In genomic region chrX:153499294-153500046, GRCm38 (mm10) we compare ENCODE assay signal across 10 mouse cellular contexts. TPM values are rescaled to one million over a fixed set of nuclear protein-coding genes. Genes with fewer than 3 reads are reported as not detected.
A peak's percentile ranks its signal among the peaks of the same experiment; 100 is the strongest.
DNase-seq lines count a peak whose midpoint lies in the region; ATAC-seq and TF ChIP-seq lines count a peak whose summit lies in the region.
"Had no signal": no experiment of that assay in that cellular context is flagged by ENCODE, and none has a peak within 500 bp of the region (broad histone marks: within the 10 kb centered on the region; RNA-seq: fewer than 3 reads in every experiment).

No protein-coding gene starts in this region.

- 0 out of 2 replicates have a peak overlapping the region, but pooled peaks have one; percentile 7 for H3K9ac ChIP-seq in intestine, postnatal 0 days (ENCODE audit: low read depth, low read length)
- no peak overlapping the region for H3K9ac ChIP-seq in liver, embryonic 14.5 days (replicated peaks)

- no peaks in the 10 kb centered on the region for H3K36me3 ChIP-seq in intestine, postnatal 0 days (ENCODE audit: control insufficient read depth, insufficient read depth)
- no peaks in the 10 kb centered on the region for H3K36me3 ChIP-seq in liver, embryonic 14.5 days (replicated peaks; ENCODE audit: control insufficient read depth, insufficient read depth, low read depth)

- WGBS in intestine, postnatal 0 days: 30% methylated on average over 32 of the region's 32 CpGs
- 44% methylated on average over 31 of the region's 32 CpGs for WGBS in liver, embryonic 14.5 days (ENCODE audit: insufficient replicate concordance)

- H3K4me1 ChIP-seq in brown adipose tissue, adult 24 weeks (ENCODE audit: control insufficient read depth, insufficient read depth, insufficient read length, low read length): peaks cover 4% of the 10 kb centered on the region; the same call in 1 of the 2 replicates
- no peaks in the 10 kb centered on the region for H3K4me1 ChIP-seq in intestine, postnatal 0 days (replicated peaks; ENCODE audit: control insufficient read depth, insufficient read depth, low read length)
- no peaks in the 10 kb centered on the region for H3K4me1 ChIP-seq in liver, embryonic 14.5 days (replicated peaks; ENCODE audit: control insufficient read depth in 2 of 2, insufficient read depth in 2 of 2, low read length in 1 of 2)

- no peak for TF ChIP-seq EP300 in liver, embryonic 14.5 days (IDR thresholded peaks at IDR 0.05; ENCODE audit: low read depth)

- TF ChIP-seq CTCF in intestine, postnatal 0 days (IDR thresholded peaks at IDR 0.05; ENCODE audit: low read depth): no peak
- TF ChIP-seq CTCF in liver, embryonic 14.5 days (IDR thresholded peaks at IDR 0.05; ENCODE audit: low read depth): no peak

- H3K9me3 ChIP-seq in intestine, postnatal 0 days (ENCODE audit: control insufficient read depth): no peaks in the 10 kb centered on the region
- no peaks in the 10 kb centered on the region for H3K9me3 ChIP-seq in liver, embryonic 14.5 days (ENCODE audit: control insufficient read depth, low read length)

- peak; percentile 1 to 15 for DNase-seq in left cerebral cortex, adult 18-20 months (ENCODE audit: low spot score in 2 of 2)
- DNase-seq in left cerebral cortex, adult 11 months (ENCODE audit: low spot score): no peak
- DNase-seq in frontal cortex, postnatal 10 days (ENCODE audit: low spot score in 2 of 2): peak; percentile 4 to 9
- no peak for DNase-seq in liver, embryonic 14.5 days (ENCODE audit: low read depth in 3 of 3, low spot score in 3 of 3)
- peak; percentile 38 to 39 for DNase-seq in right cerebral cortex, postnatal 10 days (ENCODE audit: low spot score in 2 of 2)
- no peak for DNase-seq in urinary bladder, postnatal 36 days (ENCODE audit: low spot score in 2 of 2)

- H3K4me3 ChIP-seq in brown adipose tissue, adult 24 weeks (ENCODE audit: insufficient read depth, low read depth, low read length): peak overlapping the region; percentile 99
- peak overlapping the region; percentile 60 for H3K4me3 ChIP-seq in intestine, postnatal 0 days (ENCODE audit: low read depth, low read length)
- H3K4me3 ChIP-seq in liver, embryonic 14.5 days (ENCODE audit: insufficient read depth in 1 of 2, low read depth in 2 of 2, low read length in 2 of 2): peak overlapping the region; percentile 64 to 73

- no peak for ATAC-seq in intestine, postnatal 0 days
- ATAC-seq in liver, embryonic 14.5 days (ENCODE audit: insufficient read depth): no peak

- H3K4me2 ChIP-seq in intestine, postnatal 0 days (replicated peaks; ENCODE audit: low read depth): peak overlapping the region; percentile 70
- H3K4me2 ChIP-seq in liver, embryonic 14.5 days (ENCODE audit: low read depth): peak overlapping the region; percentile 77

- no peaks in the 10 kb centered on the region for H3K27me3 ChIP-seq in intestine, postnatal 0 days (replicated peaks; ENCODE audit: control insufficient read depth, insufficient read depth, low read length)
- H3K27me3 ChIP-seq in liver, embryonic 14.5 days (ENCODE audit: control insufficient read depth, insufficient read depth, low read length): no peaks in the 10 kb centered on the region

- no peak overlapping the region for H3K27ac ChIP-seq in brown adipose tissue, adult 24 weeks (replicated peaks; ENCODE audit: low read depth, low read length)
- no peak overlapping the region for H3K27ac ChIP-seq in intestine, postnatal 0 days (ENCODE audit: low read depth, low read length)
- H3K27ac ChIP-seq in liver, embryonic 14.5 days: no peak overlapping the region
- H3K27ac ChIP-seq: macrophage had no signal

RNA-seq across cellular contexts. Expression of gene Ubqln2, which starts 1.4 kb away (rescaled TPM):
- total RNA-seq in left cerebral cortex, adult 18-20 months (2021): 100 to 1,000 TPM; 225 to 229 TPM
- 7.4 and 8.6 TPM in 2 replicates for polyA plus RNA-seq in brown adipose tissue, adult 24 weeks (2012; ENCODE audit: insufficient read depth, insufficient read length, missing spikeins)
- 11.9 and 12.1 TPM in 2 replicates for polyA plus RNA-seq in intestine, postnatal 0 days (2015; fragmentation: Nextera tagmentation; extraction: Ambion mirVana)
- polyA plus RNA-seq in liver, embryonic 14.5 days (2012; rRNA removed): 7.2 and 8.7 TPM in 2 replicates
- 4.6 and 4.7 TPM in 2 replicates for polyA plus RNA-seq in liver, embryonic 14.5 days (2014; fragmentation: Nextera tagmentation; extraction: Ambion mirVana)

RNA-seq across cellular contexts. Expression of gene Cypt3, which starts 58.9 kb away (rescaled TPM):
- not detected for total RNA-seq in left cerebral cortex, adult 18-20 months (2021)
- polyA plus RNA-seq in brown adipose tissue, adult 24 weeks (2012; ENCODE audit: insufficient read depth, insufficient read length, missing spikeins): not detected in 2 replicates
- polyA plus RNA-seq in intestine, postnatal 0 days (2015; fragmentation: Nextera tagmentation; extraction: Ambion mirVana): not detected in 2 replicates
- not detected in 2 replicates for polyA plus RNA-seq in liver, embryonic 14.5 days (2012; rRNA removed)
- polyA plus RNA-seq in liver, embryonic 14.5 days (2014; fragmentation: Nextera tagmentation; extraction: Ambion mirVana): not detected in 2 replicates
- total RNA-seq: adrenal gland, adult 18-20 months had no signal
- polyA plus RNA-seq: macrophage had no signal

Comparison
In these comparisons a context has a peak if more than half of its experiments do, and no peak if none do; other contexts are left out.
1. DNase-seq: peak in left cerebral cortex, adult 18-20 months (2 of 2), frontal cortex, postnatal 10 days (2 of 2) and right cerebral cortex, postnatal 10 days (2 of 2); none in left cerebral cortex, adult 11 months (single experiment), liver, embryonic 14.5 days (0 of 3) and urinary bladder, postnatal 36 days (0 of 2).
2. Peak in every context shown above with its lines, with median percentiles within 50 percentile points of each other: H3K4me3 ChIP-seq.